Mouse (Mus musculus) heart, postnatal 0 days (tissue): ENCODE measurements around the gene Epn2. TPM values are rescaled to one million over a fixed set of nuclear protein-coding genes. Genes with fewer than 3 reads are reported as not detected.

Experiments
- ATAC-seq: fragments of 200-750 bp; cut with Nextera tagmentation; 2 replicates; pipeline ENCODE4 v1.8.0; 2017; ENCODE audit warnings: low read depth, moderate number of reproducible peaks, moderate library complexity; ENCODE audit not compliant: insufficient read depth
- DNase-seq: peaks from one replicate; pipeline ENCODE4 v3.0.0-alpha.2; 2016; ENCODE audit warnings: low spot score
- H3K27ac ChIP-seq: fragments of 300-500 bp; sonication (generic); 2 replicates; pipeline ENCODE4 v1.5.1; 2014; ENCODE audit warnings: low read depth, mild to moderate bottlenecking
- H3K27me3 ChIP-seq: fragments of 300-500 bp; sonication (generic); 2 replicates; pipeline ENCODE4 v1.6.1; 2014; ENCODE audit warnings: low read length, mixed read lengths; ENCODE audit not compliant: control insufficient read depth, insufficient read depth
- H3K36me3 ChIP-seq: fragments of 300-500 bp; sonication (generic); replicated peaks from 2 replicates; pipeline ENCODE4 v1.6.1; 2014; ENCODE audit warnings: low read length, mixed read lengths; ENCODE audit not compliant: control insufficient read depth, insufficient read depth
- H3K4me1 ChIP-seq: fragments of 300-500 bp; sonication (generic); 2 replicates; pipeline ENCODE4 v1.6.1; 2014; ENCODE audit warnings: antibody characterized with exemption; ENCODE audit not compliant: control insufficient read depth, insufficient read depth
- H3K4me2 ChIP-seq: fragments of 300-500 bp; sonication (generic); 2 replicates; pipeline ENCODE4 v1.6.1; 2014; ENCODE audit warnings: low read depth, mild to moderate bottlenecking, low read length, moderate library complexity
- H3K4me3 ChIP-seq: fragments of 300-500 bp; sonication (generic); 2 replicates; pipeline ENCODE4 v1.5.1; 2014; ENCODE audit warnings: low read depth, low read length
- H3K9ac ChIP-seq: fragments of 300-500 bp; sonication (generic); replicated peaks from 2 replicates; pipeline ENCODE4 v1.6.1; 2014; ENCODE audit warnings: low read depth, low read length, mixed read lengths
- H3K9me3 ChIP-seq: fragments of 300-500 bp; sonication (generic); replicated peaks from 2 replicates; pipeline ENCODE4 v1.6.1; 2016; ENCODE audit warnings: low read length; ENCODE audit not compliant: control insufficient read depth
- CTCF ChIP-seq: IDR thresholded peaks from 2 replicates; pipeline ENCODE4 v1.5.1; 2016; ENCODE audit warnings: antibody characterized with exemption, control low read depth, low read depth
- EP300 ChIP-seq: IDR thresholded peaks from 2 replicates; pipeline ENCODE4 v1.6.1; 2016; ENCODE audit warnings: antibody characterized with exemption, low read depth
- WGBS: fragments of 180-500 bp; shearing (Covaris S2); extraction: QIAGEN DNeasy Blood & Tissue Kit; methylation state at CpG from one replicate; pipeline ENCODE4 v1.1.7; 2014; 5-methylcytosine and 5-hydroxymethylcytosine counted together
- polyA plus RNA-seq: library from polyadenylated mRNA; unstranded; fragments of >200 nt; fragmentation: Nextera tagmentation; extraction: Ambion mirVana; gene quantifications from 2 replicates; pipeline ENCODE4 v1.2.1, GENCODE M21; 2015
- total RNA-seq: library from RNA; depleted of rRNA; stranded (reverse); fragments of >200 nt; gene quantifications from 2 replicates; pipeline ENCODE4 v1.2.3, GENCODE M21; 2014; ENCODE audit warnings: low replicate concordance

The Epn2 gene
- total and polyA plus RNA-seq, 2 experiments from 2014 or later, result 19.3 to 21.3 TPM

GRCm38 (mm10) chr11:61540642-61541041, 38.8 kb downstream of the Epn2 start:
- no peak overlapping the region for H3K4me3 ChIP-seq
- no peak overlapping the region for H3K4me2 ChIP-seq
- H3K9me3 ChIP-seq, result no peaks in the 10 kb centered on the region
- TF ChIP-seq CTCF (no peak), EP300 (no peak)
- no peaks in the 10 kb centered on the region for H3K27me3 ChIP-seq
- 86% methylated on average over 7 of the region's 7 CpGs for WGBS
- ATAC-seq, result no peak
- H3K9ac ChIP-seq, result no peak overlapping the region
- H3K27ac ChIP-seq, result no peak overlapping the region
- H3K36me3 ChIP-seq, result peaks cover 29% of the 10 kb centered on the region
- H3K4me1 ChIP-seq, result 0 out of 2 replicates have a peak, but pooled peaks cover 4% of the 10 kb centered on the region
- DNase-seq, result no peak

GRCm38 (mm10) chr11:61537362-61537761, 42.1 kb downstream of the Epn2 start:
- WGBS, result 73% methylated on average over 3 of the region's 3 CpGs

GRCm38 (mm10) chr11:61536952-61537351, 42.5 kb downstream of the Epn2 start:
- H3K9ac ChIP-seq, result no peak overlapping the region
- ATAC-seq (no peak), DNase-seq (no peak)
- no peaks in the 10 kb centered on the region for H3K27me3 ChIP-seq
- WGBS, result 41% methylated on average over 3 of the region's 3 CpGs
- no peaks in the 10 kb centered on the region for H3K9me3 ChIP-seq
- no peak overlapping the region for H3K4me3 ChIP-seq
- H3K4me2 ChIP-seq, result no peak overlapping the region
- peaks cover 9% of the 10 kb centered on the region for H3K4me1 ChIP-seq
- H3K36me3 ChIP-seq, result peaks cover 18% of the 10 kb centered on the region
- no peak overlapping the region for H3K27ac ChIP-seq
- no peak for TF ChIP-seq CTCF

More at GRCm38 (mm10) chr11:61537362-61537761, 42.1 kb downstream of the Epn2 start:
- no peaks in the 10 kb centered on the region for H3K27me3 ChIP-seq
- H3K9me3 ChIP-seq, result no peaks in the 10 kb centered on the region
- H3K4me1 ChIP-seq, result peaks cover 12% of the 10 kb centered on the region
- ATAC-seq (no peak), DNase-seq (no peak)
- H3K4me2 ChIP-seq, result no peak overlapping the region
- no peak overlapping the region for H3K9ac ChIP-seq
- H3K4me3 ChIP-seq, result no peak overlapping the region
- TF ChIP-seq EP300, result no peak
- TF ChIP-seq CTCF, result no peak
- no peak overlapping the region for H3K27ac ChIP-seq
- H3K36me3 ChIP-seq, result peaks cover 17% of the 10 kb centered on the region

- H3K27ac ChIP-seq, result no peak overlapping the region
- H3K4me1 ChIP-seq, result peaks cover 7% of the 10 kb centered on the region
- WGBS, result 47% methylated on average over 1 of the region's 1 CpGs
These were observed 44.0 kb downstream of the Epn2 start for GRCm38 (mm10) chr11:61535530-61535929.

GRCm38 (mm10) chr11:61533571-61533970, 45.9 kb downstream of the Epn2 start:
- peaks cover 7% of the 10 kb centered on the region for H3K4me1 ChIP-seq
- TF ChIP-seq CTCF (no peak), EP300 (peak; percentile 69)
- no peaks in the 10 kb centered on the region for H3K27me3 ChIP-seq
- H3K27ac ChIP-seq, result peak overlapping the region; percentile 65
- ATAC-seq (peak; percentile 81), DNase-seq (peak; percentile 21)
- no peak overlapping the region for H3K4me3 ChIP-seq
- WGBS, result 70% methylated on average over 5 of the region's 5 CpGs
- no peak overlapping the region for H3K9ac ChIP-seq
- peaks cover 11% of the 10 kb centered on the region for H3K36me3 ChIP-seq
- no peak overlapping the region for H3K4me2 ChIP-seq
- H3K9me3 ChIP-seq, result no peaks in the 10 kb centered on the region

More at GRCm38 (mm10) chr11:61535530-61535929, 44.0 kb downstream of the Epn2 start:
- peaks cover 21% of the 10 kb centered on the region for H3K36me3 ChIP-seq
- no peak overlapping the region for H3K9ac ChIP-seq
- TF ChIP-seq CTCF (no peak), EP300 (no peak)
- ATAC-seq, result no peak
- H3K27me3 ChIP-seq, result no peaks in the 10 kb centered on the region
- no peak for DNase-seq
- no peak overlapping the region for H3K4me3 ChIP-seq
- no peaks in the 10 kb centered on the region for H3K9me3 ChIP-seq
- H3K4me2 ChIP-seq, result no peak overlapping the region

GRCm38 (mm10) chr11:61532820-61533219, 46.7 kb downstream of the Epn2 start:
- Histone ChIP-seq H3K4me3 (no peak overlapping the region), H3K9me3 (no peaks in the 10 kb centered on the region), H3K4me1 (peaks cover 7% of the 10 kb centered on the region), H3K4me2 (no peak overlapping the region), H3K9ac (no peak overlapping the region), H3K36me3 (peaks cover 8% of the 10 kb centered on the region), H3K27me3 (no peaks in the 10 kb centered on the region), H3K27ac (peak overlapping the region; percentile 65)
- ATAC-seq (no peak), DNase-seq (no peak)
- TF ChIP-seq EP300 (no peak), CTCF (no peak)
- WGBS, result 75% methylated on average over 2 of the region's 2 CpGs
